Mouse (Mus musculus) small intestine, adult 2 months (tissue): ENCODE measurements around the gene Ssh2.

Experiments used
- CTCF ChIP-seq: fragments of 200-500 bp; IDR thresholded peaks from 2 replicates; pipeline ENCODE4 v1.5.1; 2012; ENCODE audit warnings: low read depth, mild to moderate bottlenecking, control low read depth, inconsistent platforms, low read length, moderate library complexity, mixed read lengths; ENCODE audit not compliant: insufficient replicate concordance, insufficient read length; ENCODE audit errors: extremely low read depth
- POLR2A ChIP-seq: fragments of 200-500 bp; IDR thresholded peaks from 2 replicates; pipeline ENCODE4 v1.6.1; 2012; ENCODE audit warnings: low read depth, mild to moderate bottlenecking, control low read depth, inconsistent platforms, low read length, moderate library complexity

- TF ChIP-seq CTCF (peak; percentile 78), POLR2A (no peak)
These were observed 251.7 kb downstream of the Ssh2 start for GRCm38 (mm10) chr11:77467784-77468183.
